Mouse (Mus musculus) common myeloid progenitor, adult 5-6 weeks (primary cell): Measurements from ENCODE around the gene Acap3. TPM values are rescaled to one million over a fixed set of nuclear protein-coding genes. Genes with fewer than 3 reads are reported as not detected.

Experiments
- ATAC-seq: replicated peaks from 2 replicates; pipeline ENCODE4 v1.8.0; 2016; ENCODE audit warnings: low read depth, mild to moderate bottlenecking, moderate TSS enrichment, inconsistent platforms; ENCODE audit not compliant: poor library complexity, severe bottlenecking
- total RNA-seq: library from RNA; stranded (forward); fragments of 200-1000, 187-1606 nt; gene quantifications from 2 replicates; pipeline ENCODE4 v1.2.3, GENCODE M21; 2017

Gene Acap3
- total RNA-seq, 1 experiment from 2014 or later = 18.0 TPM

- ATAC-seq = no peak
Measured at GRCm38 (mm10) chr4:155871404-155871803, 20.2 kb upstream of the Acap3 start.

GRCm38 (mm10) chr4:155883587-155883986 lies 8.0 kb upstream of the Acap3 start:
- ATAC-seq = no peak

GRCm38 (mm10) chr4:155886330-155886729 lies 5.3 kb upstream of the Acap3 start:
- ATAC-seq = no peak

GRCm38 (mm10) chr4:155887674-155888073 lies 3.9 kb upstream of the Acap3 start:
- ATAC-seq = no peak

- no peak for ATAC-seq
Measured at GRCm38 (mm10) chr4:155888181-155888580, 3.4 kb upstream of the Acap3 start.

GRCm38 (mm10) chr4:155889316-155889715 lies 2.3 kb upstream of the Acap3 start:
- ATAC-seq = no peak

GRCm38 (mm10) chr4:155891011-155891471 lies 581 bp upstream of the Acap3 start:
- peak; percentile 16 for ATAC-seq

- ATAC-seq = peak; percentile 44
Measured at GRCm38 (mm10) chr4:155892017-155892416, 395 bp downstream of the Acap3 start.

- ATAC-seq = peak; percentile 13; the same call in 1 of the 2 replicates
Measured at GRCm38 (mm10) chr4:155892438-155893211, 1.0 kb downstream of the Acap3 start.

GRCm38 (mm10) chr4:155893212-155893690 lies 1.6 kb downstream of the Acap3 start:
- ATAC-seq = no peak

GRCm38 (mm10) chr4:155894311-155894881 lies 2.8 kb downstream of the Acap3 start:
- ATAC-seq = peak; percentile 39

- ATAC-seq = no peak
Measured at GRCm38 (mm10) chr4:155895216-155895615, 3.6 kb downstream of the Acap3 start.

- ATAC-seq = no peak
Measured at GRCm38 (mm10) chr4:155895826-155896225, 4.2 kb downstream of the Acap3 start.

- ATAC-seq = no peak
Measured at GRCm38 (mm10) chr4:155896461-155896860, 4.8 kb downstream of the Acap3 start.

- no peak for ATAC-seq
Measured at GRCm38 (mm10) chr4:155898318-155898717, 6.7 kb downstream of the Acap3 start.

- no peak for ATAC-seq
Measured at GRCm38 (mm10) chr4:155899355-155899754, 7.7 kb downstream of the Acap3 start.

- no peak; the same call in 1 of the 2 replicates for ATAC-seq
Measured at GRCm38 (mm10) chr4:155901205-155901604, 9.6 kb downstream of the Acap3 start.

- ATAC-seq = no peak
Measured at GRCm38 (mm10) chr4:155903246-155903645, 11.6 kb downstream of the Acap3 start.

- no peak for ATAC-seq
Measured at GRCm38 (mm10) chr4:155904318-155905102, 12.9 kb downstream of the Acap3 start.

GRCm38 (mm10) chr4:155905634-155906033 lies 14.0 kb downstream of the Acap3 start:
- ATAC-seq = no peak

GRCm38 (mm10) chr4:155906125-155906524 lies 14.5 kb downstream of the Acap3 start:
- ATAC-seq = no peak
